Mouse (Mus musculus): Measurements from ENCODE around the gene Tox3. TPM values are rescaled to one million over a fixed set of nuclear protein-coding genes. Genes with fewer than 3 reads are reported as not detected.

Tox3 gene
- polyA plus RNA-seq (2015; fragmentation: Nextera tagmentation; extraction: Ambion mirVana), result 4.8 and 5.7 TPM in 2 replicates

GRCm38 (mm10) chr8:90348178-90348925, at the start of gene Tox3:
Tox3 (minus strand) TSS chr8:90348343.
- no peaks in the 10 kb centered on the region for H3K9me3 ChIP-seq (replicated peaks)
- 2% methylated on average over 34 of the region's 89 CpGs for WGBS
- H3K27me3 ChIP-seq, result peaks cover 4% of the 10 kb centered on the region; the same call in 1 of the 2 replicates
- peak; percentile 72 for ATAC-seq (ENCODE audit: insufficient number of reproducible peaks, low FRiP score, low TSS enrichment, low read depth)
- H3K36me3 ChIP-seq, result no peaks in the 10 kb centered on the region
- H3K27ac ChIP-seq (replicated peaks), result peak within 1 kb of the TSS; percentile 66; the same call in 1 of the 2 replicates
- peak within 1 kb of the TSS; percentile 92 for H3K4me2 ChIP-seq (replicated peaks)
- peaks cover 22% of the 10 kb centered on the region for H3K4me1 ChIP-seq
- peak within 1 kb of the TSS; percentile 67 for H3K4me3 ChIP-seq (replicated peaks)
- peak within 1 kb of the TSS; percentile 59 for H3K9ac ChIP-seq

GRCm38 (mm10) chr8:90392643-90393042, 44.5 kb upstream of the Tox3 start:
- no peaks in the 10 kb centered on the region for H3K27me3 ChIP-seq
- no peaks in the 10 kb centered on the region for H3K9me3 ChIP-seq (replicated peaks)
- ATAC-seq (ENCODE audit: insufficient number of reproducible peaks, low FRiP score, low TSS enrichment, low read depth), result no peak
- WGBS, result 80% methylated on average over 2 of the region's 2 CpGs
- no peak overlapping the region for H3K4me2 ChIP-seq (replicated peaks)
- H3K4me1 ChIP-seq, result no peaks in the 10 kb centered on the region
- no peak overlapping the region for H3K9ac ChIP-seq
- H3K4me3 ChIP-seq (replicated peaks), result no peak overlapping the region
- H3K27ac ChIP-seq (replicated peaks), result no peak overlapping the region
- no peaks in the 10 kb centered on the region for H3K36me3 ChIP-seq

- Histone ChIP-seq H3K27me3 (no peaks in the 10 kb centered on the region), H3K4me3 (replicated peaks) (no peak overlapping the region), H3K36me3 (no peaks in the 10 kb centered on the region), H3K4me2 (replicated peaks) (no peak overlapping the region), H3K4me1 (no peaks in the 10 kb centered on the region), H3K9me3 (replicated peaks) (no peaks in the 10 kb centered on the region), H3K27ac (replicated peaks) (no peak overlapping the region), H3K9ac (no peak overlapping the region)
- ATAC-seq (ENCODE audit: insufficient number of reproducible peaks, low FRiP score, low TSS enrichment, low read depth), result no peak
- 62% methylated on average over 3 of the region's 3 CpGs for WGBS
Measured at GRCm38 (mm10) chr8:90391483-90392074, 43.4 kb upstream of the Tox3 start.

GRCm38 (mm10) chr8:90390827-90391226, 42.7 kb upstream of the Tox3 start:
- Histone ChIP-seq H3K27ac (replicated peaks) (no peak overlapping the region), H3K4me3 (replicated peaks) (no peak overlapping the region), H3K9ac (no peak overlapping the region), H3K9me3 (replicated peaks) (no peaks in the 10 kb centered on the region), H3K36me3 (no peaks in the 10 kb centered on the region), H3K4me2 (replicated peaks) (no peak overlapping the region), H3K27me3 (no peaks in the 10 kb centered on the region), H3K4me1 (no peaks in the 10 kb centered on the region)
- ATAC-seq (ENCODE audit: insufficient number of reproducible peaks, low FRiP score, low TSS enrichment, low read depth), result no peak
- 92% methylated on average over 1 of the region's 1 CpGs for WGBS

- no peak overlapping the region for H3K27ac ChIP-seq (replicated peaks)
- H3K4me1 ChIP-seq, result no peaks in the 10 kb centered on the region
- no peaks in the 10 kb centered on the region for H3K36me3 ChIP-seq
- no peaks in the 10 kb centered on the region for H3K27me3 ChIP-seq
- WGBS, result 92% methylated on average over 6 of the region's 6 CpGs
- no peak overlapping the region for H3K9ac ChIP-seq
- H3K4me3 ChIP-seq (replicated peaks), result no peak overlapping the region
- H3K9me3 ChIP-seq (replicated peaks), result no peaks in the 10 kb centered on the region
- no peak for ATAC-seq (ENCODE audit: insufficient number of reproducible peaks, low FRiP score, low TSS enrichment, low read depth)
- H3K4me2 ChIP-seq (replicated peaks), result no peak overlapping the region
Measured at GRCm38 (mm10) chr8:90379064-90379463, 30.9 kb upstream of the Tox3 start.

GRCm38 (mm10) chr8:90378036-90378435, 29.9 kb upstream of the Tox3 start:
- H3K9me3 ChIP-seq (replicated peaks), result no peaks in the 10 kb centered on the region
- no peak overlapping the region for H3K27ac ChIP-seq (replicated peaks)
- no peaks in the 10 kb centered on the region for H3K36me3 ChIP-seq
- no peak overlapping the region for H3K9ac ChIP-seq
- WGBS, result 92% methylated on average over 3 of the region's 3 CpGs
- no peaks in the 10 kb centered on the region for H3K4me1 ChIP-seq
- no peak overlapping the region for H3K4me3 ChIP-seq (replicated peaks)
- H3K4me2 ChIP-seq (replicated peaks), result no peak overlapping the region
- H3K27me3 ChIP-seq, result no peaks in the 10 kb centered on the region
- ATAC-seq (ENCODE audit: insufficient number of reproducible peaks, low FRiP score, low TSS enrichment, low read depth), result no peak

- Histone ChIP-seq H3K4me2 (replicated peaks) (no peak overlapping the region), H3K4me3 (replicated peaks) (no peak overlapping the region), H3K9ac (no peak overlapping the region), H3K27ac (replicated peaks) (no peak overlapping the region), H3K4me1 (no peaks in the 10 kb centered on the region), H3K36me3 (no peaks in the 10 kb centered on the region), H3K9me3 (replicated peaks) (no peaks in the 10 kb centered on the region), H3K27me3 (no peaks in the 10 kb centered on the region)
- no peak for ATAC-seq (ENCODE audit: insufficient number of reproducible peaks, low FRiP score, low TSS enrichment, low read depth)
- WGBS, result 84% methylated on average over 10 of the region's 10 CpGs
Measured at GRCm38 (mm10) chr8:90371611-90372222, 23.6 kb upstream of the Tox3 start.

- Histone ChIP-seq H3K9me3 (replicated peaks) (no peaks in the 10 kb centered on the region), H3K4me1 (no peaks in the 10 kb centered on the region), H3K27me3 (no peaks in the 10 kb centered on the region), H3K27ac (replicated peaks) (no peak overlapping the region), H3K4me3 (replicated peaks) (no peak overlapping the region), H3K9ac (no peak overlapping the region), H3K4me2 (replicated peaks) (no peak overlapping the region), H3K36me3 (no peaks in the 10 kb centered on the region)
- WGBS, result 43% methylated on average over 3 of the region's 3 CpGs
- no peak for ATAC-seq (ENCODE audit: insufficient number of reproducible peaks, low FRiP score, low TSS enrichment, low read depth)
Measured at GRCm38 (mm10) chr8:90369876-90370275, 21.7 kb upstream of the Tox3 start.

- 80% methylated on average over 3 of the region's 3 CpGs for WGBS
- ATAC-seq (ENCODE audit: insufficient number of reproducible peaks, low FRiP score, low TSS enrichment, low read depth), result no peak
- Histone ChIP-seq H3K4me1 (0 out of 2 replicates have a peak, but pooled peaks cover 3% of the 10 kb centered on the region), H3K9ac (no peak overlapping the region), H3K36me3 (no peaks in the 10 kb centered on the region), H3K4me3 (replicated peaks) (no peak overlapping the region), H3K9me3 (replicated peaks) (no peaks in the 10 kb centered on the region), H3K27me3 (no peaks in the 10 kb centered on the region), H3K27ac (replicated peaks) (no peak overlapping the region), H3K4me2 (replicated peaks) (no peak overlapping the region)
Measured at GRCm38 (mm10) chr8:90356729-90357128, 8.6 kb upstream of the Tox3 start.

- no peaks in the 10 kb centered on the region for H3K27me3 ChIP-seq
- ATAC-seq (ENCODE audit: insufficient number of reproducible peaks, low FRiP score, low TSS enrichment, low read depth), result no peak
- WGBS, result 88% methylated on average over 3 of the region's 3 CpGs
- H3K4me1 ChIP-seq, result peaks cover 9% of the 10 kb centered on the region
- no peaks in the 10 kb centered on the region for H3K36me3 ChIP-seq
- H3K9ac ChIP-seq, result no peak overlapping the region
- no peak overlapping the region for H3K4me2 ChIP-seq (replicated peaks)
- no peaks in the 10 kb centered on the region for H3K9me3 ChIP-seq (replicated peaks)
- H3K27ac ChIP-seq (replicated peaks), result no peak overlapping the region
- H3K4me3 ChIP-seq (replicated peaks), result no peak overlapping the region
Measured at GRCm38 (mm10) chr8:90354782-90355181, 6.6 kb upstream of the Tox3 start.

GRCm38 (mm10) chr8:90353960-90354540, 5.9 kb upstream of the Tox3 start:
- ATAC-seq (ENCODE audit: insufficient number of reproducible peaks, low FRiP score, low TSS enrichment, low read depth), result no peak
- H3K4me3 ChIP-seq (replicated peaks), result no peak overlapping the region
- no peaks in the 10 kb centered on the region for H3K36me3 ChIP-seq
- 55% methylated on average over 16 of the region's 16 CpGs for WGBS
- no peak overlapping the region for H3K4me2 ChIP-seq (replicated peaks)
- peaks cover 11% of the 10 kb centered on the region for H3K4me1 ChIP-seq
- no peaks in the 10 kb centered on the region for H3K27me3 ChIP-seq
- no peak overlapping the region for H3K9ac ChIP-seq
- no peaks in the 10 kb centered on the region for H3K9me3 ChIP-seq (replicated peaks)
- H3K27ac ChIP-seq (replicated peaks), result no peak overlapping the region

Measured in embryonic facial prominence, embryonic 15.5 days (tissue).